Mouse (Mus musculus): Measurements from ENCODE around the gene Zap70.

Gene Zap70

GRCm38 (mm10) chr1:36761568-36761967, at the start of gene Zap70:
Zap70 (plus strand) TSS chr1:36761798.
- DNase-seq (ENCODE audit: low read depth, low spot score), result no peak

- DNase-seq (ENCODE audit: low read depth, low spot score), result no peak
Measured at GRCm38 (mm10) chr1:36714311-36714710, 47.3 kb upstream of the Zap70 start, which contains the start of gene Actr1b. Actr1b (minus strand) TSS chr1:36714422.

GRCm38 (mm10) chr1:36718786-36719185, 42.8 kb upstream of the Zap70 start:
- DNase-seq (ENCODE audit: low read depth, low spot score), result no peak

GRCm38 (mm10) chr1:36723146-36724056, 38.2 kb upstream of the Zap70 start:
- peak; percentile 44 for DNase-seq (ENCODE audit: low read depth, low spot score)

- no peak for DNase-seq (ENCODE audit: low read depth, low spot score)
Measured at GRCm38 (mm10) chr1:36724057-36724431, 37.6 kb upstream of the Zap70 start.

GRCm38 (mm10) chr1:36737300-36737699, 24.3 kb upstream of the Zap70 start:
- peak; percentile 83 for DNase-seq (ENCODE audit: low read depth, low spot score)

GRCm38 (mm10) chr1:36739231-36739630, 22.4 kb upstream of the Zap70 start:
- no peak for DNase-seq (ENCODE audit: low read depth, low spot score)

GRCm38 (mm10) chr1:36743046-36743445, 18.6 kb upstream of the Zap70 start:
- DNase-seq (ENCODE audit: low read depth, low spot score), result no peak

GRCm38 (mm10) chr1:36744268-36744944, 17.2 kb upstream of the Zap70 start:
- DNase-seq (ENCODE audit: low read depth, low spot score), result peak; percentile 82

- DNase-seq (ENCODE audit: low read depth, low spot score), result no peak
Measured at GRCm38 (mm10) chr1:36745661-36746060, 15.9 kb upstream of the Zap70 start.

GRCm38 (mm10) chr1:36746452-36746851, 15.1 kb upstream of the Zap70 start:
- DNase-seq (ENCODE audit: low read depth, low spot score), result peak; percentile 48

GRCm38 (mm10) chr1:36753932-36754675, 7.5 kb upstream of the Zap70 start:
- no peak for DNase-seq (ENCODE audit: low read depth, low spot score)

- no peak for DNase-seq (ENCODE audit: low read depth, low spot score)
Measured at GRCm38 (mm10) chr1:36758553-36758952, 3.0 kb upstream of the Zap70 start.

- DNase-seq (ENCODE audit: low read depth, low spot score), result no peak
Measured at GRCm38 (mm10) chr1:36759076-36759475, 2.5 kb upstream of the Zap70 start.

- no peak for DNase-seq (ENCODE audit: low read depth, low spot score)
Measured at GRCm38 (mm10) chr1:36760401-36760800, 1.2 kb upstream of the Zap70 start.

- DNase-seq (ENCODE audit: low read depth, low spot score), result no peak
Measured at GRCm38 (mm10) chr1:36761061-36761460, 537 bp upstream of the Zap70 start.

GRCm38 (mm10) chr1:36766431-36767205, 5.0 kb downstream of the Zap70 start:
- DNase-seq (ENCODE audit: low read depth, low spot score), result no peak

- no peak for DNase-seq (ENCODE audit: low read depth, low spot score)
Measured at GRCm38 (mm10) chr1:36767321-36767720, 5.7 kb downstream of the Zap70 start.

GRCm38 (mm10) chr1:36768786-36769185, 7.2 kb downstream of the Zap70 start:
- no peak for DNase-seq (ENCODE audit: low read depth, low spot score)

GRCm38 (mm10) chr1:36769951-36770350, 8.4 kb downstream of the Zap70 start:
- no peak for DNase-seq (ENCODE audit: low read depth, low spot score)

- no peak for DNase-seq (ENCODE audit: low read depth, low spot score)
Measured at GRCm38 (mm10) chr1:36770998-36771397, 9.4 kb downstream of the Zap70 start.
